Mouse (Mus musculus): ENCODE data around the gene Ngp. TPM values are rescaled to one million over a fixed set of nuclear protein-coding genes. Genes with fewer than 3 reads are reported as not detected.

Ngp gene
- total and polyA plus RNA-seq, 3 experiments: 2.2 TPM; not detected in 2

DNA sequence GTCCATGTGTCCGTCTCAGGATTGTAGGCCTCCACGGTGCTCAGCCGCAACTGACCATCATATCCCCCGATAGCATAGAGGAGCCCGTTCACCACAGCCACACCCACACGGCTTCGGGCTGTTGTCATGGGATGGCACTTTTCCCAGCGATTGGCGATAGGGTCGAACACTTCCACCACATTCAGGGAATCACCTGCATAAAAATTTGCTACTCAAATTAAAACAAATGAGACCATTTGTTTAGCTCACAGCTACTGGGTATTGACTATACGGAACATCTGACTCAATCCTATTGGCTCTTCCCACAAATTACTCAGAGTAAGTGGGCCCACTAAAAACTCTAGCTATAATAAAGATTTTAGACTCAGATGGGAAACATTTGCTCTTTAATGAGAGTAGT is 16.5 kb downstream of the Ngp start:
- DNase-seq: no peak

DNA sequence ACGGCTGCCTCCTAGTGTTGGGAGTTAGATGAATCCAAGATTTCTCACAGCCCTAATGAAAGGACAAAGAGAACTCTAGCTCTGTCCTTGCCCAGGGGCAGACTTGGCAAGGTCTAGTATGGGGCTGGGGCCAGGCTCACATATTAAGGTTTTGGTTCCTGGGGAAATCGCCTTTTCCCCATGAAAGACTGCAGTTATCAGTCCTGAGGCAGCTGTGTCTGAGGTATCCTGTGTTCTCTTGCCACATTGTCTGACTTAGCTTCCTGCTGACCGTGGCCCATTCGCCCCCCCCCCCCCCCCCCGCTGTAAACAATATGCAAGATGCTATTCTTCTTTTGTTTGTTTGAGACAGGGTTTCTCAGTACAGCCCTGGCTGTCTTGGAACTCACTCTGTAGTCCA is 20.5 kb downstream of the Ngp start:
- DNase-seq: no peak

DNA sequence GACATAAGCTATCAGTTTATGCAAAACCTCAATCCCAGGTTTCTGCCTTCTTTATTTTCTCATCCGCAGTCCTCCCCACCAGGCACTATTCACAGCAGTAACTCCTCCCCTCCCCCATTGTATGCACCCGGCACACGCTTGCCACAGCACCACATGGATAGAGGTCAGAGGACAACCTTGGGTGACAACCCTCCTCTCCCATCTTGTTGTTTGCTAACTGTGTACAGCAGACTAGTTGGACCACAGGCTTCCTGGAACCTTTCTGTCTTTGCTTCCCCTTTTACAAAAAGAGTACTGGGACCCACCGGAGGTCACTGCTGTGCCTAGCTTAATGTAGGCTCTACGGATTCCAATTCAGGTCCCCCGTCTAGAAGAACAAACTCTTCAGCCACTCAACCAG is 21.0 kb downstream of the Ngp start:
- DNase-seq: no peak

DNA sequence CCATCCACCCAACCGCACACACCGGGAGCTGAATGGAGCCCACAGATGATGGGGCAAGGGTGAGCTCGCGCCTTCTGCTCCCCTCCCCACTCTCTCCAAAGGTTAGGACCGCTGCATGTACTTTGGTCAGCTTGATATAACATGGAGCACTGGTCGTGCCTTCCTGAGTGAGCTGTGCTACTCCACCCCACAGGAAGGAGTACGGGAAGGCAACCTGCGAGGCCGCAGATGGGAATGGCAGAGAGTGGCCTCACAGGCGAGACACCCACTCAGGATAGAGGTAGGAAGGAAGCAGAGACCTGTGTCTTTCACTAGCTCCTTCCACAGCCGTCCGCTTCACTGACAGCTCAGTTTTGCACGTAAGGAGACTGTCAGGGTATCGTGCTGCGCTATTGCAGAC is 28.8 kb downstream of the Ngp start:
- DNase-seq: no peak

DNA sequence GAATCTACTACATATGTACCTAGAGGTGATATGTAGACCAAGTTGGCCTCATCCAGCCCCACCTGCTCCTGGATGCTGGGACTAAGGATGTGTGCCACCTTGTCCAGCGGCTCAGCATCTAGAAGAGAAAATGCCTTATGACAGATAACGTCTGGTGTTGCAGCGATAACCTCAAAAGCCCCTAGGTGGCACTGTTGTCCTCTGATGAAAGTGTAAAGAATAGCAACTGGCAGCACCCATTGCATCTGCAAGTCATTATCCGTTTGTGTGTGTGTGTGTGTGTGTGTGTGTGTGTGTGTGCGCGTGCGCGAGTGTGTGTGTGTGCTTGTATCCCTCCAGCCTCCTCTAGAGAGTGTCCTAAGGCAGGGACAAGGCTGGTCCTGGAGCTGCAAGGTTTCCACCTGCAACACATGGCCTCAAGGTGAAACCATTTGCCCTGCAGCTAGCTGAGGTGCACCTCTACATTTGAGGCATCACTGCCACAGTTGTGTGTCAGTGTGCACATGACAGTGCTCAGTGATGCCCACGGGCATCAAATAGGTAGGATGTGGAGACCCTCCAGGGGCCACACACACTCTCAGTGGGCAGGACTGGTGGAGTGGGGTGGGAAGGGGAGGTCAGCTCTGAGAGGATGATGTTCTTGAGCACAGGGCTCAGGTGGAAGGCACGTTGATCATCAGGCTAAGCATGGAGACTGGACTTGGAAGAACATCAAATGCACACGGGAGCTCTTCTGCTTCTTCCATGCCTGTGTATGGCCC is 29.5 kb downstream of the Ngp start:
- DNase-seq: peak; percentile 64

DNA sequence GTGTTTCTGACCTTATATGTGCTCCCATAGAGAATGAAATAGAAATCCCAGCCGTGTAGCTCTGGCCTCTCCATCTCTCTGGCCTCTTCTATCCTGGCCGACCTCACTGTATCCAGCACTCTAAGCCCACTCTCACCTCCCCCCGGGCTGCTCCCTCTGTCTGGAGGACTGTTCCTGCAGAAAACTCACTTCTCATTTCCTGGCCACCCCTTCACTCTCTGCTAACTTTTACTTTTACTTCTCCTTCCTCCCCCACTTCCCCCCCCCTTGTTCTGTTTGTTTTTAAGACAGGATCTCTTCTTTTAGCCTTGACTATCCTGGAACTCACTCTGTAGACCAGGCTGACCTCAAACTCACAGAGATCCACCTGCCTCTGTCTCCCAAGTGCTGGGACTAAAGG is 33.0 kb downstream of the Ngp start:
- no peak for DNase-seq

DNA sequence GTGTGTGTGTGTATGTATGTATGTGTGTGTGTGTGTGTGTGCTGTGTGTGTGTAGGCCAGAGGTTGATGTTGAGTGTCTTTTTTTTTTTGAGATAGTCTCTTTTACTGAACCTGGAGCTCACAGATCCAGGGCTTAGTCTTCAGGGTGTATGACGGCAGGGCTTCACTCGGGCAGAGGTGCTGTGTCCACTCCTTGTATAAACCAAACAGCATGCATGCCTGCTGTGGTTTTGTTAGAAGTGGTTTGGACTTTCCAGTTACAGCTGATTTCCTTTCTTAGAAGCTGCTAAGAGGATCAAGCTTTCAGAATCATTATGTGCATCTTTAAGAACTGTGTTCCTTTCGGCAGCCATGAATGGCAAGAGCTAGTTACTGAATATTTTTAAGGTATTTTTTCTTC is 38.4 kb downstream of the Ngp start:
- DNase-seq: no peak

DNA sequence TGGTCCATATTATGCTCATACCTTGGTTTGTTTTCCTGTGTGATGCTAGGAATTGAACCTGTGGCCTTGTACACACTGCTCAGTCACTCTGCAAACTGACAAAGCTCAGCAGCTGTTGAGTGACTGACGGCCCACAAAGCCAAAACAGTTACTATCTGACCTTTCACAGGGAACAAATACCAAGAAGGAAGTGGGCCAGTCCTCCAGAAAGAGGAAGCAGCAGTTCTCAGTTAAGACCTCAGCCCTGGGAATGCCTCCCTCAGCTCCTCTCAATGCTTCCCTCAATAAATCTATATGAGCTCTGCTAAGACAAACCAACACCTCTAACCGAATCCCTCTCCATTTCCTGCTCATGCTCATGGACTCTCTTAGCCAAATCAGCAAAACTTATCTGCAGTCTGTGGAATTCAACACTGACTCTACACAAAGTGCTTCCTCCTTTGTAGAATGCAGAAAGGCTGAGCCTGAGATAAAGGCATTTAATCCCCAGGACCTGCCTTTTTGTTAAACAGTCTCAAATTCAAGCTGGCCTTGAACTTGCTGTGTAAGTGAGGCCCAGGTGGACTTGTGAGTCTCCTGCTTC is 39.7 kb downstream of the Ngp start:
- DNase-seq: no peak

DNA sequence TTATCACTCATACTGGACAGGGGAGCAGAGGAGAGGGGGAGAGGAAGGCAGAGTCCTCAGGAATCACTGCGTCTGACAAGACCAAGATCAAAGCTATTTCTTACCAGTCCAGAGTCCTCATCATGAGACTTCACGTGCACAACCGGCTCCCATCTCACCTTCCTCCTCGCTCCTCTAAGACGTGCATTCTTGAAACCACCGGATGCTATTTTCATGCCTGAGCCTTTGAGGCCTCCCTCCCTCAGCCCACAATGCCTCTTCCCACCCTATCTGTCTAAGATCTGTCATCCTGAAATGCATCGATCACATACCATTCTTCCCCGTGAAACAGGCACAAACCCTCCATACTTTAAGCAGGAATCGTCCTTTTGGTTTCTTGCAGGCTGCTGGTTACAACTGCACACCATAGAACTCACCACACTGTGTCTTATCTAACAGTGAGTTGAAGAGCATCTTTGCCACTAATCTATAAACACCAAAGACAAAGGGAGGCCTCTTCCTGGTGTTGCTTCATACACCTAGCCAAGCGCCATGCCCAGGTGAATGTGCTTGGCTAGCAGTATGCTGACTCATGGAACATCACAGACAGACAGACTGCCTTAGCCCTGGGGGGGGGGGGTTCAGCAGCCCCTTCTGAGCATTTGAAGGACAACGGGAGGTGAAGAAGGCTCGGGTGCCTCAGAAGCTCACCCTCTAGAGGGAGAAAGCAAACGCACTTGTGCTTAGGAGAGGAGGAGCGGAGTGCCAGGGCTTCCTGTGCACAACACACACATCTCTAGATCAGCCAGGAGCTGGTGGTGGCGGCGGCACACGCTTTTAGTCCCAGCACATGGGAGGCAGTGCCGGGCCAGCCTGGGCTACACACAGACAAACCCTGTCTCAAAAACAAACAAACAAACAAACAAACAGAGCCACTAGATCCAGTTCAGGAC is 41.6 kb downstream of the Ngp start:
- no peak for DNase-seq

DNA sequence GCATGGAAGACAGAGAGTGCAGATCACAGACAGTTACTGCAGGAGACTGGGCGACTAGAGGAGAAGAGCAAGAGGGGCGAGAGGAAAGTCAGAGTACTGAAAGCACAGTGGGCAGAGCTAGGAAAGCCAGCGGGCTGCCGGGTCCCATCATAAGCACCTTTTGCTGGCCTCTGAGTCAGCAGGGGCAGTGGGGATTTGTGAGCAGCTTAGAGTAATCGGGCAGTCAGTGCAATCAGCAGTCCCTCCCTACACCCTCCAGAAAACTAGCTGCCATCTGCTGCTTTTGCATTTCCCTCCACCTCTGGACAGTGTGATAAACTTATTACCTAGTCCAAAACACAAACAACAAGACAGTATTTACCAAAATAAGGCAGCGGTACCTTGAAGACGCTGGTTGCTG is 42.8 kb downstream of the Ngp start:
- no peak for DNase-seq

DNA sequence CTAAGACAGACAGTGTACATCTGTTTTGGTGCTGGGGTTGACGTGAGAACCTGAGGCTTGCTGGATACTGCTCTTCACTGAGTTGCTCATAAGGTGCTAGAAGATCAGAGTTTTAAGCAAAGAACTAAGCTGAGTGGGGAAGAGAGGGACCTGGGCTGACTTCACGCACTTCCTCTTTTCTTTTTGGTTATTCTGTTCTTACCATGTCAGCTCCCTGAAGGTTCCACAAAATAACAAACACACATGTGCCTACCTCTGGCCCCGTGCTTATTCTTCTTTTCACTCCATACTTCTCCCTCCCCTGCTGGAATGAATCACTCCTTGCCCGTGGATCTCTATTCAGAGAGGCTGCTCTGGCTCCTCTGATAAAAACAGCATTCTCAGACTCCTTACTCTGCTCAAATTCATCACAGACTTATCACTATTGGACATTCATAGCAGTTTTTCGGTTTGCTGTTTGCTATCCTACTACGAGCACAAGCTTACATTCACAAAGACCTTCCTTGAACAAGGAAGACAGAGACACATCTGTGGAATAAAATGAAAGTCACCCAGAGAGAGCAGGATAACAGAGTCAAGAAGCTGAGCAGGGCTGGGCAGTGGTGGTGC is 44.5 kb downstream of the Ngp start:
- DNase-seq: no peak

DNA sequence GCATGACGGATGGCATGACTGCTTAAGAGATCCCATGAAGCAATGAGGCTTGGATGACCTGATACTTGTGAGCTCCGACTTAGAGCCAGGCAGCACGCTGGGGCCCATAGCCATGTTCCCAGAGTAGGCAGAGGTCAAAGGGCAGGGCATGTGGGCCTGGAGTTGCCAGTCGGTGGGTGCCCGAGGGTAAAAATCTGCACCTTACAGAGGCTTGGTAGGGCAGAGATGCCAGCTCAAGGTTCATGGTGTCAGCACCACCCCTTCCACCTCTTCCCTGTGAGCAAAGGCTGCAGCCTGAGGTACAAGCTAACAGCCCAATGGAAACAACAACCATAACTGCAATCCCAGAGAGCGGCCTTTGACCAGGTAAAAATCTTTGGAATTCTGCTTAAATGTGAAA is 45.8 kb downstream of the Ngp start:
- no peak for DNase-seq

DNA sequence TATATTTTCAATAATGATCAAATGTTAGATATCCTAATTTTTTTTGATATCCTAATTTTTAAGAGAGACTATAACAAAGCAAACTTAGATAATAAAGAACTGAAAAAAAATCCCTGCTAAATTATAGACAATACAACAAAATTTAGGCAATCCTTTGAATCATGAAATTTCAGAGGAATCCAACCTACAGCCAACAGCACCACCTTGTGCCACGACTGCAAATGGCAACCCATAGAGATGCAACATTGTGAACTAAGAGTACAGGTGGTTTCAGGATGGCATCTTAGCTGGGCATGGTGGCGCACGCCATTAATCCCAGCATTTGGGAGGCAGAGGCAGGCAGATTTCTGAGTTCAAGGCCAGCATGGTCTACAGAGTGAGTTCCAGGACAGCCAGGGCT is 46.6 kb downstream of the Ngp start:
- DNase-seq: no peak

Other genes starting within 250 kb of the Ngp start
- gene Cspg5, start 176.0 kb upstream of the Ngp start, total RNA-seq (2021): 10 to 100 TPM; 18.0 to 19.6 TPM
- gene Cspg5, start 176.0 kb upstream of the Ngp start, polyA plus RNA-seq (2012; rRNA removed): 10.8 and 13.9 TPM in 2 replicates
- gene Elp6, start 114.6 kb upstream of the Ngp start, total RNA-seq (2021): 10 to 100 TPM in 1 of 2 experiments, 1 to 10 TPM in 1; 5.6 to 11.3 TPM
- gene Elp6, start 114.6 kb upstream of the Ngp start, polyA plus RNA-seq (2012; rRNA removed): 9.9 and 10.3 TPM in 2 replicates
- 100 to 1,000 TPM in 1 of 2 experiments, 10 to 100 TPM in 1; 98.3 to 148 TPM for gene Scap, start 86.5 kb upstream of the Ngp start, total RNA-seq (2021)
- gene Scap, start 86.5 kb upstream of the Ngp start, polyA plus RNA-seq (2012; rRNA removed): 99.4 and 112 TPM in 2 replicates
- gene Ptpn23, start 11.5 kb upstream of the Ngp start, total RNA-seq (2021): 10 to 100 TPM; 62.9 to 72.5 TPM
- gene Ptpn23, start 11.5 kb upstream of the Ngp start, polyA plus RNA-seq (2012; rRNA removed): 64.5 and 88.5 TPM in 2 replicates
- 10 to 100 TPM in 1 of 2 experiments, 1 to 10 TPM in 1; 9.7 to 13.4 TPM for gene Klhl18, start 56.9 kb downstream of the Ngp start, total RNA-seq (2021)
- 8.7 and 9.4 TPM in 2 replicates for gene Klhl18, start 56.9 kb downstream of the Ngp start, polyA plus RNA-seq (2012; rRNA removed)
- 1 to 10 TPM in 1 of 2 experiments, under 1 TPM in 1; 0.86 to 1.3 TPM for gene Kif9, start 57.2 kb downstream of the Ngp start, total RNA-seq (2021)
- gene Kif9, start 57.2 kb downstream of the Ngp start, polyA plus RNA-seq (2012; rRNA removed): 0.27 and 0.47 TPM in 2 replicates
- gene Setd2, start 112.8 kb downstream of the Ngp start, total RNA-seq (2021): 10 to 100 TPM; 49.1 to 75.8 TPM
- 23.3 and 25.9 TPM in 2 replicates for gene Setd2, start 112.8 kb downstream of the Ngp start, polyA plus RNA-seq (2012; rRNA removed)
- gene Nradd, start 204.7 kb downstream of the Ngp start, total RNA-seq (2021): 10 to 100 TPM; 12.0 to 14.5 TPM
- 27.6 and 30.2 TPM in 2 replicates for gene Nradd, start 204.7 kb downstream of the Ngp start, polyA plus RNA-seq (2012; rRNA removed)
- gene Nbeal2, start 234.4 kb downstream of the Ngp start, total RNA-seq (2021): 1 to 10 TPM; 5.5 to 7.1 TPM
- gene Nbeal2, start 234.4 kb downstream of the Ngp start, polyA plus RNA-seq (2012; rRNA removed): 22.5 and 30.8 TPM in 2 replicates
- gene Ccdc12, start 236.8 kb downstream of the Ngp start, total RNA-seq (2021): 10 to 100 TPM; 51.6 to 71.6 TPM
- 38.4 and 45.5 TPM in 2 replicates for gene Ccdc12, start 236.8 kb downstream of the Ngp start, polyA plus RNA-seq (2012; rRNA removed)